Mouse (Mus musculus): Measurements from ENCODE around the gene Tes3-ps.

Gene Tes3-ps

GRCm38 (mm10) chr13:49505776-49506175 lies 12.7 kb downstream of the Tes3-ps start:
- DNase-seq = no peak

DNA sequence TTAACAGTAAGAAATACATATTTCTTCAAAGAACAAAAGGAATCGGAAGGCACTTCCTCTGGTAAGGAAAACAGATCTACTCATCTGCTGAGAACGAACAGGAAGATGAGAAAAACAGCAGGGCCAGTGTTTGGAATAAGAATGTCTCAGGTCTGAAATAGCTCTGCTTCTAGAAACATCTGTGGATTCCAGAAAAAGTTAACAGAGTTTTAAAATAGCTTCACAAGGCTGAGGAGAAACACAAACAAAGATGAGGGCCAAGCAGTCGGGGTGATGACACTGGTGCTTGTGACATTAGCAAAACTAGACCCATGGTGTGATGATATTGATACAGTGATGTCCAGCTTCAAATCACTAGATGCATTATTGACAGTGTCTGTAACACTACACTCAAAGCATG lies 14.1 kb downstream of the Tes3-ps start:
- DNase-seq = no peak

- DNase-seq = no peak
These were observed 25.6 kb downstream of the Tes3-ps start for GRCm38 (mm10) chr13:49518761-49519160.

DNA sequence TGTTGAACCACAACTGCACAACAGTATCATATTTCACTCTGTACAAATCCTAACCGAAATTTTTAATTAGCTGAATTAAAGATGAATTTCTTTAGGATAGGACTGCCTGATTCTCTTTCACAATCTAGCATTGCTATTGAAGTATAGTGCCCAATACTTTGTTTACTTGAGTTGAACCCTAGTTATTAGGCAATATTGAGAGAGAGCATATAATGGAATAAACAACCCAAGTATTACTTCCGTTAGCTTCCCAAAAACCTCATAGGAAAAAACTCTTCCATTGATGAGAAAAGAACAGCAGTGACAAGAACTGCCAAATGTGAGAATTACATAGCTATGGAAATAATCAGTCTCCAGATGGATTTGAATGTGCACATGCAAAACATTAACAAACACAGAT lies 33.1 kb downstream of the Tes3-ps start:
- DNase-seq = no peak

GRCm38 (mm10) chr13:49530636-49531035 lies 37.5 kb downstream of the Tes3-ps start:
- DNase-seq = no peak

- no peak for DNase-seq
These were observed 43.8 kb downstream of the Tes3-ps start for GRCm38 (mm10) chr13:49536946-49537345.

DNA sequence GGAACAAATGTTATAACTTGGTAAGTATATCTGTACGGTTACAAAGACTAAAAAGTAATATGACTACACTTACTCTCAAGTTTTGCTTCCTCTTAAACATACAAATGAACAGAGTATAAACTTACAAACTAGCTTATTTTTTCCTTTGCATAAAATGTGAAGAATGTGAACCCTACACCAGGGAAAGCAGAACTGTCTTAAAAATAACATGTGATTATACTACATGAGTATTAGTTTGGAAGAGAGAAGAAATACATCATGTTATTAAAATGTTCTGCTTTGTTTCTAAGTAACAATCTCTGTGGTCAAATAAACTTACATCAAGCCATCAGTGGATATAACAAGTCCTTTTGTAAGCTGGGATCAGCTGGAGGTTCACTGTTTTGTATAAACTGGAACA lies 45.6 kb downstream of the Tes3-ps start:
- DNase-seq = no peak

DNA sequence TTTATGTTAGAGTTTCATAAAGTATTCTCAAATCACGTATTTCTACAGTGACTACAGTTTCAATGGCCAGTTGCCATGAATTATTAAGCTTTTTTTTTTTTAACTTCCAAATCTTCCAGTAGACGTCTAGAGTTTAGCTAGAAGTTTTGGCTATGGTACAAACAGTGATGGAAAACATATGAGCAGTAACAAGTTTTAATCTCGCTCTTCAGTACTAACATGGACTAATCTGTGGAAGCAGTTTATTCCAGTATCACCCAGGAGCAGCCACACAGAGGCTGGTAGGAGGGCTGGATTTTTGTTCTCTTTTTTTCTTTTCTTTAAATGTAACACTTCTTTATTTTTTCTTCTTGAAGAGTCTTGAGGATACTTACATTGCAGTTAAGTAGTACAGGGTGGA lies 51.2 kb downstream of the Tes3-ps start, which contains the start of gene Aspn:
TSS of gene Aspn (plus strand) at position 165 of the 400 bp plus-strand sequence.
- DNase-seq = no peak

GRCm38 (mm10) chr13:49545646-49546045 lies 52.5 kb downstream of the Tes3-ps start:
- DNase-seq = no peak

All from cerebellum, adult 9-10 months (tissue).